Mouse (Mus musculus): Measurements from ENCODE around the gene Myod1. TPM values are rescaled to one million over a fixed set of nuclear protein-coding genes. Genes with fewer than 3 reads are reported as not detected.
A peak's percentile ranks its signal among the peaks of the same experiment; 100 is the strongest.

Myod1 gene
- total RNA-seq (2021): 10 to 100 TPM; 17.3 to 21.3 TPM
- long read RNA-seq, experiment 1, transcript Myod1-201 (3 exons, 1,861 nt): major isoform, 17 of 17 reads
- long read RNA-seq, experiment 1, partial matches to known transcripts: 0 of 17 reads
- long read RNA-seq, experiment 1, other reads (novel, unspliced or antisense): 0 of 17 reads
- long read RNA-seq, experiment 2, transcript Myod1-201 (3 exons, 1,861 nt): major isoform, 24 of 26 reads
- long read RNA-seq, experiment 2, partial matches to known transcripts: 1 of 26 reads
- long read RNA-seq, experiment 2, other reads (novel, unspliced or antisense): 1 of 26 reads

GRCm38 (mm10) chr7:46376172-46377007 is at the start of gene Myod1:
Gene Myod1, plus strand, starts transcription at chr7:46376474.
- TF ChIP-seq CTCF (IDR thresholded peaks at IDR 0.05): no peak
- peak; percentile 95 for DNase-seq
- Histone ChIP-seq H3K27ac (peak within 1 kb of the TSS; percentile 96), H3K4me3 (peak within 1 kb of the TSS; percentile 75)
- intact Hi-C loops (cut with DNase I): no loop called here

- no peak for TF ChIP-seq CTCF (IDR thresholded peaks at IDR 0.05)
- Histone ChIP-seq H3K4me3 (no peak overlapping the region), H3K27ac (no peak overlapping the region)
- no peak for DNase-seq
- intact Hi-C loops (cut with DNase I): no loop called here
Measured at GRCm38 (mm10) chr7:46327896-46328295, 48.4 kb upstream of the Myod1 start.

GRCm38 (mm10) chr7:46337397-46337796 is 38.9 kb upstream of the Myod1 start:
- intact Hi-C loops (cut with DNase I): no loop called here
- TF ChIP-seq CTCF (IDR thresholded peaks at IDR 0.05): no peak
- Histone ChIP-seq H3K27ac (peak overlapping the region; percentile 90), H3K4me3 (peak overlapping the region; percentile 45)
- DNase-seq: peak; percentile 78

- TF ChIP-seq CTCF (IDR thresholded peaks at IDR 0.05): no peak
- intact Hi-C loops (cut with DNase I): loop anchor here (1.0 to 2.0 kb wide), 2 partner anchors 35 to 59 kb away; no protein-coding TSS in a partner anchor
- peak; percentile 79 for DNase-seq
- Histone ChIP-seq H3K27ac (peak overlapping the region; percentile 90), H3K4me3 (no peak overlapping the region)
Measured at GRCm38 (mm10) chr7:46339818-46340217, 36.5 kb upstream of the Myod1 start.

- DNase-seq: peak; percentile 64
- Histone ChIP-seq H3K27ac (peak overlapping the region; percentile 90), H3K4me3 (no peak overlapping the region)
- intact Hi-C loops (cut with DNase I): loop anchor here (1.0 kb wide), 1 partner anchor 35 kb away; no protein-coding TSS in a partner anchor
- no peak for TF ChIP-seq CTCF (IDR thresholded peaks at IDR 0.05)
Measured at GRCm38 (mm10) chr7:46340295-46340694, 36.0 kb upstream of the Myod1 start.

- peak; percentile 91 for DNase-seq
- no peak for TF ChIP-seq CTCF (IDR thresholded peaks at IDR 0.05)
- intact Hi-C loops (cut with DNase I): no loop called here
Measured at GRCm38 (mm10) chr7:46341471-46341870, 34.8 kb upstream of the Myod1 start.

GRCm38 (mm10) chr7:46347692-46348091 is 28.6 kb upstream of the Myod1 start:
- no peak for TF ChIP-seq CTCF (IDR thresholded peaks at IDR 0.05)
- intact Hi-C loops (cut with DNase I): no loop called here
- H3K27ac ChIP-seq: no peak overlapping the region
- DNase-seq: peak; percentile 66
- no peak overlapping the region for H3K4me3 ChIP-seq

More at GRCm38 (mm10) chr7:46341471-46341870, 34.8 kb upstream of the Myod1 start:
- peak overlapping the region; percentile 90 for H3K27ac ChIP-seq
- H3K4me3 ChIP-seq: no peak overlapping the region

GRCm38 (mm10) chr7:46348813-46349212 is 27.5 kb upstream of the Myod1 start:
- TF ChIP-seq CTCF (IDR thresholded peaks at IDR 0.05): no peak
- Histone ChIP-seq H3K27ac (peak overlapping the region; percentile 78), H3K4me3 (no peak overlapping the region)
- intact Hi-C loops (cut with DNase I): no loop called here
- peak; percentile 42 for DNase-seq

GRCm38 (mm10) chr7:46350119-46350702 is 26.1 kb upstream of the Myod1 start:
- Histone ChIP-seq H3K4me3 (no peak overlapping the region), H3K27ac (peak overlapping the region; percentile 78)
- DNase-seq: peak; percentile 90
- intact Hi-C loops (cut with DNase I): no loop called here
- no peak for TF ChIP-seq CTCF (IDR thresholded peaks at IDR 0.05)

GRCm38 (mm10) chr7:46352748-46353147 is 23.5 kb upstream of the Myod1 start:
- no peak for TF ChIP-seq CTCF (IDR thresholded peaks at IDR 0.05)
- H3K27ac ChIP-seq: peak overlapping the region; percentile 92
- peak; percentile 71 for DNase-seq
- intact Hi-C loops (cut with DNase I): loop anchor here (1.0 kb wide), 1 partner anchor 18 kb away; no protein-coding TSS in a partner anchor
- no peak overlapping the region for H3K4me3 ChIP-seq

GRCm38 (mm10) chr7:46353216-46353615 is 23.1 kb upstream of the Myod1 start:
- Histone ChIP-seq H3K27ac (peak overlapping the region; percentile 92), H3K4me3 (no peak overlapping the region)
- intact Hi-C loops (cut with DNase I): loop anchor here (1.0 kb wide), 1 partner anchor 17 kb away; no protein-coding TSS in a partner anchor
- DNase-seq: peak; percentile 89
- no peak for TF ChIP-seq CTCF (IDR thresholded peaks at IDR 0.05)

- intact Hi-C loops (cut with DNase I): loop anchor here (1.0 kb wide), 1 partner anchor 16 kb away; no protein-coding TSS in a partner anchor
- no peak for TF ChIP-seq CTCF (IDR thresholded peaks at IDR 0.05)
- Histone ChIP-seq H3K4me3 (no peak overlapping the region), H3K27ac (peak overlapping the region; percentile 92)
- DNase-seq: no peak
Measured at GRCm38 (mm10) chr7:46353875-46354274, 22.4 kb upstream of the Myod1 start.

Data from gastrocnemius, adult 2 months (tissue).